Mouse (Mus musculus): ENCODE measurements around the gene Cox5a. TPM values are rescaled to one million over a fixed set of nuclear protein-coding genes. Genes with fewer than 3 reads are reported as not detected.

Cox5a gene
- total RNA-seq, 4 experiments from 2014 or later, result 345 to 380 (median 364) TPM

DNA sequence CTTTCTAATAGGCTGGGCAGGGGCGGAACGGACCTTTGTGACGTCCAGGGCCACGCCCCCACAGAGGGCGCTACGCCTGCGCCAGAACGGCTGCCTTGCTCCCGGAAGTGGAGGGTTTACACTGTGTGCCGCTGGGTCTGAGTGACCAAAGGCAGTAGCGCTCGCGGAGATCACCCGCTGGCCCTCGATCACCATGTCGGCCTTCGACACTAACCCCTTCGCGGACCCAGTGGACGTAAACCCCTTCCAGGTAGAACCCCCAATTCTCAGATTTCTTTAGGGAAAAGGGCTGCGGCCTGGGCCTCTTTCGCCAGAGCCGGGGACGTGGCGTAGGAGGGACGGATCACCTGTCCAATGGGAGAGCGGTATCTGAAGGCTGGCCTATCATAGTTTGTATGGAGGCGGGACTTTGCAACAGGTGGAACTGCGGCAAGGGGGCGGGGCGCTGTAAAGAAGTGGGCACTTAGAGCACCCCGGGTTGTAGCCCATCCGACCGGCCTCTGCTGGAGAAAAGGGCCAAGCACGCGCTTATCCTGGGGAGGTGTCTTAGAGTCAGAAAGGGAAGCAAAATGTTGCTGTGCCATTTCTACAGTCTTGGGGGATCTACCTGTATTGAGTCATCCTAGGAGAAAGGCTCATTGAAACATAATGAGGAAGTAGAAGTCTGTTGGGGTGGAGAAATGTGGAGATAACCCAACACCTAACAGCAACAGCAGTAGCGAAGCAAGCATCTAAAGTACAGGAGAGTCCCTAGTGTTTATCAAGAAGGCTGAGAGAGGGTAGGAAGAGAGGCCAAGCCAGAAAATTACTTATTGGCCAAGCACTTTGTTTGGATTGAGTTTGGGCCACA, 40.0 kb downstream of the Cox5a start, which contains the start of gene Scamp2:
Scamp2 (plus strand) TSS at position 83 of the 850 bp plus-strand sequence.
- peak; percentile 89 to 95 for DNase-seq (ENCODE audit: low spot score in 2 of 2)

DNA sequence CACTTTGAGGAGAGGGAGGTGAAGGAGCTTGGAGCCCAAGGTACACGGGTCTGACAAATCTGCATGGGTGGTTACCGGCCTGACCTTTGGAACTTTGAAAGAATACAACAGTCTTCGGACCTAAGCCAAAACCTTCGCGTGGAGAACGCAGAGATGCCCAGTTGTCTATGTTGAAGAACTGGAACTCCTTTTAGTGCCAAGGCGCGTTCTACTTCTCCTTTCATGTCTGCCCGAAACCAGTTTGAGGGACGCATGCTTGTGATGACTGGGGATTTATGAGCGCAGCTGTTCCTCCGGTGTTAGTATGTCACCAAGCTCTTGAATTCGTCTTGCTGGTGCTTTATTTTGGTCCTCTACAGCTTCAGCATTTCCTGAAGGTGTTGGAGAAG, 40.6 kb downstream of the Cox5a start:
- DNase-seq (ENCODE audit: low spot score in 2 of 2), result no peak

DNA sequence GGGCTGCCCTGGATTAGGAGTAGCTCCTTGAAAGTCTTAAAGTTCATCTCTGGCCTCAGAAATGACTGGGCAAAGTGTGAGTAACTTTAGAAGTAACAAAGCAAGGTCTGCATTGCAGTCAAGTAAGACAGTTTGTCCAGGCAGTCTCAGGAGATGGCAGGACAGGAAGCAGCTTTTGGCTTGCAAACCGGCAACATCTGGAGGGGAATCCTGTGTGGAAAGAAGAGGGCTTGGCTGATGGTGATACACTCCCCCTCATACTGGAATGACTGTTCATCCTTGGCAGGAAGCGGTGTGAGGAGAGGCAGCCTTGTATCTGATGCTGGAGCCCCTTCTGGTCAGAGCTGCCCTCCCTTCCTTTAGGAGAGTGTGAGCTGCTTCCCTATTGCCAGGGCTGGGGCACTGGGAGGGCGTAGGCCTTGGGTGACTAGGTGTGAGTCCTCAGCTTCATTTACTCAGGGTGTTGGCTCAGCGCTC, 41.9 kb downstream of the Cox5a start:
- DNase-seq (ENCODE audit: low spot score in 2 of 2), result no peak

DNA sequence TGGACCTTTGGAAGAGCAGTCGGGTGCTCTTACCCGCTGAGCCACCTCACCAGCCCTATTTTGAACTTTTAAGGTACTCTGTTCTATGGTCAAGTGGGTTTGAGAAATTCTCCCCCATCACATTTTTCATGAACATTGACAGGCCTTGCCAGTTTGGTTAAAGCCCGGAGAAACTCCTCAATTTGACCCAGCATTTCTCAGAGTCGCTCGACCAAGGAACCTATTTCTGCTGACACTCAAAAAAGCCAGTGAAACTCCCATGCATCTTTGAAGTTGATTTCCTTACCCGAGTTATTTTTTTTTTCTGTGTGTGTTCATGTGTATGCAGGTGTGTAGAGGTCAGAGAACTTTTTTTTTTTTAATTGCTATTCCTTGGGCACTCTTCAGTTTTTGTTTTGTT, 43.5 kb downstream of the Cox5a start:
- no peak for DNase-seq (ENCODE audit: low spot score in 2 of 2)

DNA sequence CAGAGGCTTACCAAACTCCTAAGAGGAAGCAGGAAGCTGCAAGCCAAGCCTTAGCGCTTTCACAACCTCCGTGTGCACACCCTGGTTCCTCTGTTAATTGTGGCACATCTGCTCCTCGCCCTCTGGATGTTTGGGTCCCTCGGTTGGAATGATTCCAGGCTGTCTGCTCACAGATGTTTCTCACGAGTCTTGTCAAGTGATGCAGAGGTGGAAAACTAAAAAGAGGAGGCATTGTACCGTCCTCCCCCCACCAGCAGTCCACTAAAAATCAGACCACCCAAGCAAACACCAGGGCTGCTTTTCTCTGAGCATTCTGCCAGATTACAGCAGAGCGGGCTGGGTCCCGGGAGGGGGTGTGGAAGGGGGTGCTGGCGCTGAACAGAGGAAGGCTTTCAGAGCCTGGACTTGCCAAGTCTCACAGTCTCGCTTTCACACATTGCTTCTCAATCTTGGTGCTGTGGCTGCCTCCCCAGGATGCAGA, 44.7 kb downstream of the Cox5a start:
- DNase-seq (ENCODE audit: low spot score in 2 of 2), result peak; percentile 38 to 64

DNA sequence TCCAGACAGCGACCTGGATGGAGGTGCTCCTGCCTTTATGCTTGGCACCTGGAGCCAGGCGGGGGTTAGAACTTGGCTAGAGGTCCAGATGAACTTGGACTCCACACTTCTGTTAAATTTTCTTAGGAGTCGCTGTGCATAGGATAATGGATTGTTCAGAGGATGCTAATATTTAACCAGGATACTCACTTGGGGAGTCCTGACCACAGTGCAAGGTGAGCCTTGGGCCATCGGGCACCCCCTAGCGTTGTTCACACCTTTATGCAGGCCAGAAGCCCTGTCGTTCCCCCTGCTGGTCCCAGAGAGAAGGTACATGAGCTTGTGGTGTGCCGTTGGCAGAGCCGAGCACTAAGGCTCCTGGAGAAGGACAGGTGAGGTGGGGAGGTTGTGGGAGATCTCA, 45.8 kb downstream of the Cox5a start:
- DNase-seq (ENCODE audit: low spot score in 2 of 2), result no peak

DNA sequence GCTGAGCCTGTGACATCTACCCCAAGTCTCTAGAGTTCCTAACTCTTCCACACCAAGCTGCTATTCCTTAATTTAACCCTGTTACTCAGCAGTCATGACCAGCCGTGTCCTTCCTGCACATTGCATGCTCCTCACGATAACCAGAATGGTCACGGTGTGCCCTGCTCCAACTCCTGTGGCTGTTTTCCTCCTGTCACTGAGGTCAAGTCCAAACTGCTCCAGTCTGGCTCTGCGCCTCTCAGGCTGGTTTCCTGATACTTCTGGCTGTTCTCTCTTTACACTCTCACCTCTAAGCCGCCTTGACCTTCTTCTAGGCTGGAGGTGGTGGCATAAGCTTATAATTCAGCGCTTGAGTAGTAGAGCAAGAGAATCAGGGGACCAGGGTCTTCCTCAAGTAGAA, 47.4 kb downstream of the Cox5a start:
- DNase-seq (ENCODE audit: low spot score in 2 of 2), result no peak

DNA sequence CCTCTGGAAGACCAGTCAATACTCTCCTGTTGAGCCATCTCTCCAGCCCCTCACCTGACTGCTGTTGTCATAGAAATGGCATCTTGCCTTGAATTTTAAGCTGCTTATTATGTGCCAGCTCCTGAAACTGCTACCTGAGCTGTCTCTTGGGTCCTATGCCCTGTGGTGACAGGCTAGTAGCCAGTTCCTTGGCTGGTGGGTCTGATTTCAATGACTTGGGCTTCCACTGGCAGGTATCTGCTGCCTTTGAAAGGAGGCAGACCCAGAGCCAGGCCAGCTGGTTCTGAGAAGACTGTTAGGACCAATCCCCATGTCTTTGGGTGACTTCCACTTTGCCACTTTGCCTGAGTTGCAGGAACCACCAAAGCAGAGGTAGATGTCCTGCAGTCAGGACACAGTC, 53.3 kb downstream of the Cox5a start:
- DNase-seq (ENCODE audit: low spot score in 2 of 2), result no peak

DNA sequence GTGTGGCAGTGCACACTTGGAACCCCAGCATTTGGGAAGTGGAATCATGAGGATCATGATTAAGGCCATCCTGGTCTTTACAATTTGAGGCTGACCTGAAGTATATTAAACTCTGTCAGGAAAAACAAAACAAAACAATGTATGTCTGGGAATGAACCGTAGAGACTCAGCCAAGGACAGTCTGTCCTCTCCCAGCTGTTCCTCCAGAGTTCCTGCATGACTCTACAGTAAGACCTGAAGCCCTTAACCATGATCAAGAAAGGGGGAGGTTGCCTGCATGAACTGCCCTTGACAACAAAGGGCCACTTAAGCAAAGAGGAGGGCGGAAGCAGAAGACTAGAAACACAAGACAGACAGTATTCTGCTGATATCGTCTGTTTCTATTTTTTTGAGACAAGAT, 54.5 kb downstream of the Cox5a start:
- no peak for DNase-seq (ENCODE audit: low spot score in 2 of 2)

DNA sequence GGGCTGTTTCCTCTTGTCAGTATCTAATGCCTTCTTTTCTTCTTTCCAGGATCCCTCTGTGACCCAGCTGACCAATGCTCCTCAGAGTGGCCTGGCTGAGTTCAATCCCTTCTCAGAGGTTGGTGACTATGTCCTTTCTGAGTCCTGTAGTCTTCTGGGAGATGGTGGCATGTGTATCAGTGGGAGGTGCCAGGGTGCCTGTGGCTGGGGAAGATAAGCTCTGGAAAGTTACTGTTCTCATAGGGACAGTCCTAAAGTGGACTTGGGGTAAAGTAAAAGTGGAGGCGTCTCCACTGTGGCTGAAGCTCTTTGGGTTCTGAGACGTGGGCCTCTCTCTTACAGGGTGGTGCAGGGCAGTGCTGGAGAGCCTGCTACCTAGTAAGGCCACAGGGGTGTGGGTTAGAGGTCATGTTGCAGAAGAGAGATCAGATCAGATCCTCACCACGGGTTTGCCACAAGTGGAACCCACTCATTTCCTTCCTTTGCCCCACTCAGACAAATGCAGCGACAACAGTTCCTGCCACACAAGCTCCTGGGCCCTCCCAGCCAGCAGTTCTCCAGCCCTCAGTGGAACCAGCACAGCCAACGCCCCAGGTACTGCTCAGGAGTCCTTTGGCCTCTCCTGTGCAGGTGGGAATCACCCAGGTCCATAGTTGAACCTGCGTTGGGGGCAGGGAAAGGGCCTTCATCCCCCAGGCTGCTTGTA, 56.2 kb downstream of the Cox5a start:
- no peak for DNase-seq (ENCODE audit: low spot score in 2 of 2)

Other genes starting within 250 kb of the Cox5a start
- gene Ppcdc, start 81.2 kb upstream of the Cox5a start, total RNA-seq (2022), result 10 to 100 TPM; 16.1 to 26.1 (median 23.2) TPM
- gene Scamp5, start 53.2 kb upstream of the Cox5a start, total RNA-seq (2022), result 100 to 1,000 TPM; 361 to 395 (median 373) TPM
- gene Rpp25, start 17.2 kb upstream of the Cox5a start, total RNA-seq (2022), result 10 to 100 TPM in 3 of 4 experiments, 1 to 10 TPM in 1; 9.1 to 11.8 (median 10.3) TPM
- gene Fam219b, start 16.3 kb downstream of the Cox5a start, total RNA-seq (2022), result 10 to 100 TPM; 16.0 to 23.5 (median 20.0) TPM
- gene Mpi, start 31.5 kb downstream of the Cox5a start, total RNA-seq (2022), result 10 to 100 TPM; 68.8 to 80.6 (median 77.5) TPM
- 10 to 100 TPM; 26.5 to 35.2 (median 31.9) TPM for gene Scamp2, start 39.7 kb downstream of the Cox5a start, total RNA-seq (2022)
- gene Ulk3, start 68.2 kb downstream of the Cox5a start, total RNA-seq (2022), result 10 to 100 TPM; 29.9 to 40.1 (median 37.8) TPM
- 1 to 10 TPM; 3.5 to 6.1 (median 4.1) TPM for gene Cplx3, start 85.0 kb downstream of the Cox5a start, total RNA-seq (2022)
- not detected for gene Lman1l, start 99.5 kb downstream of the Cox5a start, total RNA-seq (2022)
- gene Csk, start 132.4 kb downstream of the Cox5a start, total RNA-seq (2022), result 10 to 100 TPM; 38.4 to 46.7 (median 43.0) TPM
- gene Cyp1a2, start 162.4 kb downstream of the Cox5a start, total RNA-seq (2022), result not detected
- under 1 TPM in 3 of 4 experiments, not detected in 1; 0.12 to 0.36 (median 0.32) TPM for gene Cyp1a1, start 166.7 kb downstream of the Cox5a start, total RNA-seq (2022)
- 10 to 100 TPM; 14.0 to 23.7 (median 14.6) TPM for gene Edc3, start 187.3 kb downstream of the Cox5a start, total RNA-seq (2022)
- gene Clk3, start 244.6 kb downstream of the Cox5a start, total RNA-seq (2022), result 100 to 1,000 TPM in 1 of 4 experiments, 10 to 100 TPM in 3; 72.0 to 102 (median 84.5) TPM

Measured in layer of hippocampus, adult 8-10 months (tissue).